Mouse (Mus musculus): ENCODE measurements at regions not wholly inside any gene's neighbourhood (a gene's known extent, or its start where the extent isn't known, plus 50 kb on each side); places are given as distances from the start of the nearest gene placed in this dataset.

- no peaks in the 10 kb centered on the region for H3K27me3 ChIP-seq (ENCODE audit: control insufficient read depth, insufficient read depth, low read length)
- no peak overlapping the region for H3K4me3 ChIP-seq (ENCODE audit: low read depth, low read length)
- no peaks in the 10 kb centered on the region for H3K9me3 ChIP-seq (replicated peaks; ENCODE audit: control insufficient read depth, low read length)
- no peaks in the 10 kb centered on the region for H3K4me1 ChIP-seq (ENCODE audit: control insufficient read depth, insufficient read depth)
- TF ChIP-seq EP300 (IDR thresholded peaks at IDR 0.05; ENCODE audit: low read depth): no peak
- TF ChIP-seq CTCF (IDR thresholded peaks at IDR 0.05; ENCODE audit: low read depth): peak; percentile 39
- WGBS: 70% methylated on average over 4 of the region's 4 CpGs
- no peaks in the 10 kb centered on the region for H3K36me3 ChIP-seq (replicated peaks; ENCODE audit: control insufficient read depth, insufficient read depth, low read length)
- no peak for ATAC-seq (ENCODE audit: insufficient read depth, low read depth)
- DNase-seq (ENCODE audit: low spot score): no peak
- H3K4me2 ChIP-seq (ENCODE audit: low read depth, low read length): no peak overlapping the region
- H3K27ac ChIP-seq (ENCODE audit: low read depth): no peak overlapping the region
- no peak overlapping the region for H3K9ac ChIP-seq (replicated peaks; ENCODE audit: low read depth, low read length)
These were observed 403.4 kb upstream of the Kif18a start for GRCm38 (mm10) chr2:108877141-108877540.

- H3K27ac ChIP-seq (ENCODE audit: low read depth): no peak overlapping the region
- H3K4me2 ChIP-seq (ENCODE audit: low read depth, low read length): no peak overlapping the region
- H3K4me1 ChIP-seq (ENCODE audit: control insufficient read depth, insufficient read depth): no peaks in the 10 kb centered on the region
- DNase-seq (ENCODE audit: low spot score) (no peak), ATAC-seq (ENCODE audit: insufficient read depth, low read depth) (no peak)
- no peaks in the 10 kb centered on the region for H3K36me3 ChIP-seq (replicated peaks; ENCODE audit: control insufficient read depth, insufficient read depth, low read length)
- H3K27me3 ChIP-seq (ENCODE audit: control insufficient read depth, insufficient read depth, low read length): no peaks in the 10 kb centered on the region
- H3K9ac ChIP-seq (replicated peaks; ENCODE audit: low read depth, low read length): no peak overlapping the region
- no peak overlapping the region for H3K4me3 ChIP-seq (ENCODE audit: low read depth, low read length)
- no peak for TF ChIP-seq EP300 (IDR thresholded peaks at IDR 0.05; ENCODE audit: low read depth)
- no peak for TF ChIP-seq CTCF (IDR thresholded peaks at IDR 0.05; ENCODE audit: low read depth)
- H3K9me3 ChIP-seq (replicated peaks; ENCODE audit: control insufficient read depth, low read length): no peaks in the 10 kb centered on the region
- 59% methylated on average over 3 of the region's 3 CpGs for WGBS
These were observed 402.9 kb upstream of the Kif18a start for GRCm38 (mm10) chr2:108877676-108878075.

- Histone ChIP-seq H3K4me3 (ENCODE audit: low read depth, low read length) (no peak overlapping the region), H3K27me3 (ENCODE audit: control insufficient read depth, insufficient read depth, low read length) (no peaks in the 10 kb centered on the region), H3K4me2 (ENCODE audit: low read depth, low read length) (no peak overlapping the region), H3K27ac (ENCODE audit: low read depth) (no peak overlapping the region), H3K9me3 (replicated peaks; ENCODE audit: control insufficient read depth, low read length) (no peaks in the 10 kb centered on the region), H3K9ac (replicated peaks; ENCODE audit: low read depth, low read length) (no peak overlapping the region), H3K36me3 (replicated peaks; ENCODE audit: control insufficient read depth, insufficient read depth, low read length) (no peaks in the 10 kb centered on the region), H3K4me1 (ENCODE audit: control insufficient read depth, insufficient read depth) (no peaks in the 10 kb centered on the region)
- WGBS: 71% methylated on average over 3 of the region's 3 CpGs
- TF ChIP-seq EP300 (IDR thresholded peaks at IDR 0.05; ENCODE audit: low read depth) (no peak), CTCF (IDR thresholded peaks at IDR 0.05; ENCODE audit: low read depth) (no peak)
- DNase-seq (ENCODE audit: low spot score) (no peak), ATAC-seq (ENCODE audit: insufficient read depth, low read depth) (no peak)
These were observed 376.3 kb upstream of the Kif18a start for GRCm38 (mm10) chr2:108904121-108904733.

- Histone ChIP-seq H3K36me3 (replicated peaks; ENCODE audit: control insufficient read depth, insufficient read depth, low read length) (no peaks in the 10 kb centered on the region), H3K4me1 (ENCODE audit: control insufficient read depth, insufficient read depth) (no peaks in the 10 kb centered on the region), H3K9ac (replicated peaks; ENCODE audit: low read depth, low read length) (no peak overlapping the region), H3K27ac (ENCODE audit: low read depth) (no peak overlapping the region), H3K9me3 (replicated peaks; ENCODE audit: control insufficient read depth, low read length) (no peaks in the 10 kb centered on the region), H3K4me2 (ENCODE audit: low read depth, low read length) (no peak overlapping the region), H3K4me3 (ENCODE audit: low read depth, low read length) (no peak overlapping the region), H3K27me3 (ENCODE audit: control insufficient read depth, insufficient read depth, low read length) (no peaks in the 10 kb centered on the region)
- ATAC-seq (ENCODE audit: insufficient read depth, low read depth) (no peak), DNase-seq (ENCODE audit: low spot score) (no peak)
- 51% methylated on average over 2 of the region's 2 CpGs for WGBS
- no peak for TF ChIP-seq EP300 (IDR thresholded peaks at IDR 0.05; ENCODE audit: low read depth)
- TF ChIP-seq CTCF (IDR thresholded peaks at IDR 0.05; ENCODE audit: low read depth): no peak
These were observed 367.0 kb upstream of the Kif18a start for GRCm38 (mm10) chr2:108913555-108913954.

- no peaks in the 10 kb centered on the region for H3K9me3 ChIP-seq (replicated peaks; ENCODE audit: control insufficient read depth, low read length)
- TF ChIP-seq CTCF (IDR thresholded peaks at IDR 0.05; ENCODE audit: low read depth) (no peak), EP300 (IDR thresholded peaks at IDR 0.05; ENCODE audit: low read depth) (no peak)
- H3K4me1 ChIP-seq (ENCODE audit: control insufficient read depth, insufficient read depth): no peaks in the 10 kb centered on the region
- DNase-seq (ENCODE audit: low spot score) (no peak), ATAC-seq (ENCODE audit: insufficient read depth, low read depth) (no peak)
- H3K4me3 ChIP-seq (ENCODE audit: low read depth, low read length): no peak overlapping the region
- H3K36me3 ChIP-seq (replicated peaks; ENCODE audit: control insufficient read depth, insufficient read depth, low read length): no peaks in the 10 kb centered on the region
- no peak overlapping the region for H3K27ac ChIP-seq (ENCODE audit: low read depth)
- H3K27me3 ChIP-seq (ENCODE audit: control insufficient read depth, insufficient read depth, low read length): no peaks in the 10 kb centered on the region
- H3K9ac ChIP-seq (replicated peaks; ENCODE audit: low read depth, low read length): no peak overlapping the region
- WGBS: 52% methylated on average over 3 of the region's 3 CpGs
- no peak overlapping the region for H3K4me2 ChIP-seq (ENCODE audit: low read depth, low read length)
These were observed 366.6 kb upstream of the Kif18a start for GRCm38 (mm10) chr2:108913967-108914366.

- no peaks in the 10 kb centered on the region for H3K27me3 ChIP-seq (ENCODE audit: control insufficient read depth, insufficient read depth, low read length)
- no peaks in the 10 kb centered on the region for H3K36me3 ChIP-seq (replicated peaks; ENCODE audit: control insufficient read depth, insufficient read depth, low read length)
- H3K4me2 ChIP-seq (ENCODE audit: low read depth, low read length): no peak overlapping the region
- H3K9me3 ChIP-seq (replicated peaks; ENCODE audit: control insufficient read depth, low read length): no peaks in the 10 kb centered on the region
- DNase-seq (ENCODE audit: low spot score): no peak
- H3K9ac ChIP-seq (replicated peaks; ENCODE audit: low read depth, low read length): no peak overlapping the region
- H3K27ac ChIP-seq (ENCODE audit: low read depth): no peak overlapping the region
- WGBS: 48% methylated on average over 3 of the region's 3 CpGs
- ATAC-seq (ENCODE audit: insufficient read depth, low read depth): no peak
- no peak for TF ChIP-seq CTCF (IDR thresholded peaks at IDR 0.05; ENCODE audit: low read depth)
- no peak for TF ChIP-seq EP300 (IDR thresholded peaks at IDR 0.05; ENCODE audit: low read depth)
- no peak overlapping the region for H3K4me3 ChIP-seq (ENCODE audit: low read depth, low read length)
- no peaks in the 10 kb centered on the region for H3K4me1 ChIP-seq (ENCODE audit: control insufficient read depth, insufficient read depth)
These were observed 361.0 kb upstream of the Kif18a start for GRCm38 (mm10) chr2:108919500-108920045.

All from heart, postnatal 0 days (tissue).